Mouse (Mus musculus) spleen, adult 2 months (tissue): Measurements from ENCODE around the gene Slc41a3. TPM values are rescaled to one million over a fixed set of nuclear protein-coding genes. Genes with fewer than 3 reads are reported as not detected.
A peak's percentile ranks its signal among the peaks of the same experiment; 100 is the strongest.

Source experiments
- DNase-seq, 2 experiments: peaks; one replicate each; pipeline versions ENCODE4 v3.0.0 to v3.0.0-alpha.2; 2012 to 2021; ENCODE audit warnings: low spot score in 2 of 2, low read depth in 1 of 2
- H3K27ac ChIP-seq: fragments of 200-500 bp; 2 replicates; pipeline ENCODE4 v1.5.1; 2012; ENCODE audit warnings: low read length, inconsistent platforms; ENCODE audit not compliant: insufficient read depth
- H3K27me3 ChIP-seq: fragments of 200-500 bp; 2 replicates; pipeline ENCODE4 v1.6.1; 2012; ENCODE audit warnings: mild to moderate bottlenecking, moderate library complexity, low read length, inconsistent platforms; ENCODE audit not compliant: control insufficient read depth, insufficient read depth
- H3K36me3 ChIP-seq: fragments of 200-500 bp; 2 replicates; pipeline ENCODE4 v1.6.1; 2012; ENCODE audit warnings: mild to moderate bottlenecking, low read length, inconsistent platforms; ENCODE audit not compliant: control insufficient read depth, insufficient read depth
- H3K4me1 ChIP-seq: fragments of 200-500 bp; 2 replicates; pipeline ENCODE4 v1.6.1; 2011; ENCODE audit warnings: inconsistent platforms; ENCODE audit not compliant: control insufficient read depth, insufficient read depth, insufficient read length
- H3K4me3 ChIP-seq: fragments of 200-500 bp; 2 replicates; pipeline ENCODE4 v1.5.1; 2011; ENCODE audit warnings: mild to moderate bottlenecking, inconsistent platforms; ENCODE audit not compliant: insufficient read depth, insufficient read length; ENCODE audit errors: extremely low read depth
- CTCF ChIP-seq: fragments of 200-500 bp; IDR thresholded peaks from 2 replicates; pipeline ENCODE4 v1.5.1; 2011; ENCODE audit warnings: mild to moderate bottlenecking, inconsistent platforms; ENCODE audit not compliant: insufficient read depth, insufficient read length, insufficient replicate concordance; ENCODE audit errors: extremely low read depth
- POLR2A ChIP-seq: fragments of 200-500 bp; IDR thresholded peaks from 2 replicates; pipeline ENCODE4 v1.6.1; 2011; ENCODE audit warnings: low read depth, low read length, inconsistent platforms
- WGBS: fragments of 180-500 bp; shearing (Covaris S2); methylation state at CpG from one replicate; pipeline ENCODE4 v1.1.7; 2018; 5-methylcytosine and 5-hydroxymethylcytosine counted together
- polyA plus RNA-seq: library from polyadenylated mRNA; depleted of rRNA; stranded (reverse); fragments of >200 nt; gene quantifications from 2 replicates; pipeline ENCODE4 v1.2.3, GENCODE M21; 2012; rRNA removed

The Slc41a3 gene
- 7.2 and 8.3 TPM in 2 replicates for polyA plus RNA-seq

DNA sequence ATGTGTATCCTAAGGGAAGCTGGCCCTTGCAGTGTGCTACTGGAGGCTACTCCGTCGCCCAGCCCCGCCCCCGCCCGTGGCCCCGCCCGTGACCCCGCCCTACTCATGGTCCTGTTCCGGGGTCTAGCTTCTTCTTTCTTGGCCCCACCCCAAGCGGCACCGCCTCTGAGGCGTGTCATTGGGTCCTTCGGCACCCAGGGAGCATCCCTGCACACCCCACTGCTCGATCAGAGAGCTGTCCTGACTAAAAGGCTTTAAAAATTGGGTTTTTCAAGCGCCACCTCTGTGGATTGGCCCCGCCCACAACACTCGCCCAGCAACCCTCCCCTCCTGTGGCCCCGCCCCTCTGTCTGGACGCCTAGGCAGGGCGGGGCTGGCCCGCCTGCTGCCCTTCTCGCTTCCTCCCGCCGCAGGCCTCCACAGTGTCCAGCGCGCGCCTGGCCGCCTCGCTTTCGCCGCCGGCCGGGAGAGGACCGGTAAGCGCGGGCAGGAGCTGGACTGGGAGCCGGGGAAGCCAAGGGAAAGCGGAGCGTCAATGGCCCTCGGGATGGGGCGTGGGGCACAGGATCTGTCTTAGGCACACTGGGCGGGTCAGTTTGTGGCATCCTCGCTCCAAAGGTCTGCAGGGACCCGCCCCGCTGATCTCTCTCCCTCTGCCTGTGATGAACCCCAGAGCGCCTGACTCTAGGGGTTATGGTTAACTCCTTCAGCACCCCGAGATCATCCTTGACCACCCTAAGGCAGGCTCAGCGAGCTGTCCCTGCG lies at the start of gene Slc41a3:
Gene Slc41a3, plus strand, starts transcription at position 193 of the 765 bp plus-strand sequence.
- WGBS: 2% methylated on average over 49 of the region's 49 CpGs
- Histone ChIP-seq H3K36me3 (no peaks in the 10 kb centered on the region), H3K27me3 (no peaks in the 10 kb centered on the region), H3K4me1 (no peaks in the 10 kb centered on the region), H3K27ac (peak within 1 kb of the TSS; percentile 59), H3K4me3 (peak within 1 kb of the TSS; percentile 76)
- TF ChIP-seq POLR2A (no peak), CTCF (no peak)
- DNase-seq: peak; percentile 67 to 84

DNA sequence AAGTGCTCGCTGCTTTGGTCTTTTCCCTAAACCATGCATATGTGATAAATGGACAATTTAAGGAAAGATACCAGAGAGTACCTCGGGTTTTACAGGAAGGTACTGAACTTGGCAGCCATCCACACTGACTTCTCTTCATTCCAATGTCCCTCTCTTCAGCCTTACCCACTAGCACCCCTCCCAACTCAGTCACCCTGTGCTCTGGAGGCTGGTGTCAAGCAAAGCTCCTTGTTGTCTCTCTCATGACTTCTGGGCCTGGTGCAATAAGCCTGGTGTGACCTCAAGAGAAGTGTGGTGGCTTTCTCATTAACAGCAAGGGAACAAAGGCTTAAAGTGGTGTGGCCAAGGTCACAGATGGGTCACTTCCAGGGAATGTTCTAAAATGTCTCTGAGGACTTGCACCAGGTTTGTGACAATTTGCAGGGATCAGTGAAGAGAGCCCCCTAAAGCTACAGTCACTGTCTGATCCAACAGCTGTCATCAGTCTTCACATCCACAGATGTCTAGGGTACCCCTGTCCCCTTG lies 47.9 kb upstream of the Slc41a3 start:
- Histone ChIP-seq H3K27ac (no peak overlapping the region), H3K4me3 (no peak overlapping the region), H3K36me3 (no peaks in the 10 kb centered on the region), H3K4me1 (no peaks in the 10 kb centered on the region), H3K27me3 (no peaks in the 10 kb centered on the region)
- WGBS: 62% methylated on average over 2 of the region's 2 CpGs
- DNase-seq: no peak
- no peak for TF ChIP-seq POLR2A
- TF ChIP-seq CTCF: no peak

DNA sequence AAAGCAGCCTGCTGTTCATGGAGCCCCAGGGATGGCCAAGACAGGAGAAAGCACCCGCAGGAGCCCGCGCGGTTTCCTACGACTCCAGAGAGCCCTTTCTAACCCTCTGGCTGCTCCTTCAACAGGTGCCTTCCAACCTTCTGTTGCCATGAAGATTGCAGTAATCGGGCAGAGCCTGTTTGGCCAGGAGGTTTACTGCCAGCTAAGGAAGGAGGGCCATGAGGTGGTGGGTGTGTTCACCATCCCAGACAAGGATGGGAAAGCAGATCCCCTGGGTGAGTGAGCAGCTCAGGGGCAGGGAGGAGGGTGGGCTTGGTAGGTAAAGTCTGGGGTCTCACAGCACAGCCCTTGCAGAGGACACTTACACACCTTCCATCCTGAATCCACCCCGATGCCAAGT lies 47.4 kb upstream of the Slc41a3 start:
- no peak for TF ChIP-seq CTCF
- no peak for TF ChIP-seq POLR2A
- Histone ChIP-seq H3K4me3 (no peak overlapping the region), H3K36me3 (no peaks in the 10 kb centered on the region), H3K27ac (no peak overlapping the region), H3K27me3 (no peaks in the 10 kb centered on the region), H3K4me1 (no peaks in the 10 kb centered on the region)
- 92% methylated on average over 7 of the region's 7 CpGs for WGBS
- DNase-seq: no peak

DNA sequence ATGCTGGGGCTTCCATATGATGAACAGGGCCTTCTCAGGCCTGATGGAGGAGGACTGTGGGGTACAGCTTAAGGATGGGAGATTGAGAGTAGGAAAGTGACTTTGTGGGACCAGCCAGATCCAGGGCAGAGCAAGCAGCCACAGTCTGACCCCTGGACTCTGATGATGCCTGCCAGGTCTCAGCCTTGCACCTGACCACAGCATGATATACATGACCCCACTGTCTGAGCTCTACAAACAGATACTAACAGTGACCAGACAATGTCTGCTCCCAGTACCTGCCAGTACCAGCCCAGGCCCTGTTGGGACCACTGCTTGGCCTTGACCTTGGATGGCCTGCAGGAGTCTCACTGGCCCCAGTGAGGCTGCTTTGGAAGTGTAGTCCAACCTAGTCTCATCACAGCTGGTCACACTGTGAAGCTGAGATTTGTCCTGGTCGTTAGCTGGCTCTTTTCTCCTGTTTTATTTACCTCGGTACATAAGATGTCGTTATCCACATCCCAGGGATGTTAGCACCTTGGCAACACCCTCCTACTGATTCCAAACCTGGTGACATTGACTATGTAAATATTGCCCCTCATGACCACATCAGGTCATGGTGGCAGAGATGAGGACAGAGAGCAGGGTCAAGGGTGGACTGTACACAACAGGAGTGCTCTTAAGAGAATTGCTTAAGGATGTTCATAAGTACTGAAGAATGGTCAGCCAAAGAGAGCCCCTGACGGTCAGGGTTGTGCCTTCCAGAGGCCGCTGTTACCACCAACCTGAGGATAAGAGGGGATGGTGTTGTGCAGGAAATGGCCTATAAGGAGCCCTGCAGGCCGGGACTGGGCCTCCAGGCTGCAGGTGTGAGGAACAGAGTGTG lies 46.5 kb upstream of the Slc41a3 start:
- no peak for TF ChIP-seq POLR2A
- TF ChIP-seq CTCF: no peak
- Histone ChIP-seq H3K36me3 (no peaks in the 10 kb centered on the region), H3K4me3 (no peak overlapping the region), H3K4me1 (no peaks in the 10 kb centered on the region), H3K27me3 (no peaks in the 10 kb centered on the region), H3K27ac (no peak overlapping the region)
- WGBS: 90% methylated on average over 6 of the region's 6 CpGs
- DNase-seq: no peak

DNA sequence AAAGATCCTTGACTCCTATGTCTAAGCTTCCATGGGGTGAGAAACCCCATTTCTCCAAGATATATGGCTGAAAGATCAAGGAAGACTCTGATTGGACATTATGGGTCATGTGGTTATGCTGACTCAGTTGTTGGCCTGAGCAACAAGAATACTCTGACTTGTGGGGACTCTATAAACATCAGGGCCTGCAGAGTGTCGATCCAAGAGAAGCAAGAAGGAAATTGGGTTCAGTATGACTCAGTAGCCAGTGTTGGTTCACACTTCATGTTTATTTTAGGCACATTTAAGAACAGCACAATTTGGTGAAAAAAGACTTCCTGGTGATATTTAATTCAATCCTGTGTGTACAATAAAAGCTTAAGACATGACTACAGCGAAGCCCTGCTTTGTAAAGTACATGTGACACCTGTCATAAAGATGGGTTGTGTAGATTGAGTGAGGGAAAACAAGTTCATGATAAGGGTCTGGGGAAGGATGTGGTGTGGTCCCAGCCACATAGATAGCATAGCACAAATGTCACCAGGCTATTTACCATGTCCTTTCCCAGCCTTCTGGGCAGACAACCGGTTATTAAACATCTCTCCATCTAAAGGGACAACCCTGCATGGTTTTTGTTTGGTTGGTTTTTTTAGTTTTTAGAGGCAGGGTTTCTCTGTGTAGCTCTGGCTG lies 44.0 kb upstream of the Slc41a3 start:
- no peaks in the 10 kb centered on the region for H3K4me1 ChIP-seq
- no peaks in the 10 kb centered on the region for H3K27me3 ChIP-seq
- H3K36me3 ChIP-seq: no peaks in the 10 kb centered on the region
- no peak for TF ChIP-seq CTCF
- no peak for TF ChIP-seq POLR2A
- H3K4me3 ChIP-seq: no peak overlapping the region
- no peak overlapping the region for H3K27ac ChIP-seq
- WGBS: 47% methylated on average over 3 of the region's 3 CpGs
- no peak for DNase-seq

DNA sequence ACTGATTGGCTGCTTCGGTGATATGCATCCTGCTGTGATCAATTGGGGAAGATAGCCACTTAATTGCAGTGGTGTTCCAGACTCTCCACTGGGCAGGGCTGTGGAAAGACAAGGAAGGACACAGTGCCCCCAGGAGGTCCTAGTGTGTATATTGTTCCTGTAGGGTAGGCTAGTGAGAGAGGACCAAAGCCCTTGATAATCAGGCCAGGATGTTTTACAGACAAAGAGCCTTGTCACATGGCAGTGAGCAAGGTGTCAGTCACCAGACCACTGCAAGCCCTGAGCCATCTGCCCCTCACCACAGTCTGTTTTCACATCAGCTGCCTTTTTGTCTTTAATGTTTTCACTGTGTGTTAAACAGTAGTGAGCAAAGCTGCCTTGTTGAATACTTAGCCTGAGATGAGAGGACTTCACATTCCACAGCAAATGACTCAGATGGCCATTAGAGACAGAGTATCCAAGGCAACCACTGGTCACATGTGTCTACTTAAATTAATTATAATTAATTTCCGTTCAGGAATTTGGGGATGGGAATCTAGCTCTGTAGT lies 43.2 kb upstream of the Slc41a3 start:
- Histone ChIP-seq H3K4me3 (no peak overlapping the region), H3K27me3 (no peaks in the 10 kb centered on the region), H3K4me1 (no peaks in the 10 kb centered on the region), H3K36me3 (no peaks in the 10 kb centered on the region), H3K27ac (no peak overlapping the region)
- 79% methylated on average over 2 of the region's 2 CpGs for WGBS
- no peak for DNase-seq
- TF ChIP-seq POLR2A (no peak), CTCF (no peak)
